Mouse (Mus musculus): Measurements from ENCODE around the gene Stau1.

DNA sequence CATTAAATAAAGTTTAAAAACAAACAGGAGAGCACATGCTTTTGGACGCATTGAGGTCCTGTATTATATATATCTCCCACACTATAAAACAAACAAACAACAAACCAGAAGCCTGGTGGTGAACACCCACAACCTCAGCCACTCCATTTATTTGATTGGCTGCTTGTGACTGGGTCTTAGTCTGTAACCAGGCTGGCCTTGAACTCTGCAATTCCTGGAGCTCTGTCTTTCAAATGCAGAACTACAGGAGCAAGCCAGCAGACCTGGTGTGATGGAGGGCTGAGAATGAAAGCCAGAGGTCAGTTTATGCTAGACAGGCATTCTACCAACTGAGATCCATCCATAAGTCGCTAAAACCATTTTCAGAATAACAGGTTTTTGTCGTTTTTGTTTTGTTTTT is 96.4 kb downstream of the Stau1 start:
- no peak for TF ChIP-seq CTCF (IDR thresholded peaks at IDR 0.05; ENCODE audit: low read depth, low read length)
- TF ChIP-seq GATA1 (IDR thresholded peaks at IDR 0.05; ENCODE audit: borderline replicate concordance, low read length) = no peak
- TF ChIP-seq GATA2 (IDR thresholded peaks at IDR 0.05; ENCODE audit: borderline replicate concordance, low read depth, low read length) = no peak
- TF ChIP-seq TAL1 (conservative IDR thresholded peaks at IDR 0.05; ENCODE audit: low read depth, low read length) = no peak
- TF ChIP-seq POLR2AphosphoS5 (IDR thresholded peaks at IDR 0.05; ENCODE audit: insufficient replicate concordance, low read depth, low read length) = no peak
